Comparison of ENCODE assay signal across 21 mouse cellular contexts in genomic region chr15:101295616-101296015, GRCm38 (mm10). TPM values are rescaled to one million over a fixed set of nuclear protein-coding genes. Genes with fewer than 3 reads are reported as not detected.
DNase-seq lines count a peak whose midpoint lies in the region; ATAC-seq and TF ChIP-seq lines count a peak whose summit lies in the region.
"Had no signal": no experiment of that assay in that cellular context is flagged by ENCODE, and none has a peak within 500 bp of the region (broad histone marks: within the 10 kb centered on the region; RNA-seq: fewer than 3 reads in every experiment).

No protein-coding gene starts in this region.

- peaks cover 9% of the 10 kb centered on the region for H3K36me3 ChIP-seq in heart, embryonic 16.5 days (ENCODE audit: control insufficient read depth, insufficient read depth)
- no peaks in the 10 kb centered on the region for H3K36me3 ChIP-seq in testis, adult 2 months (ENCODE audit: control insufficient read depth, insufficient read depth, low read length)

- H3K27ac ChIP-seq in heart, embryonic 16.5 days (ENCODE audit: low read length), result peak overlapping the region; percentile 28; the same call in 1 of the 2 replicates
- peak overlapping the region; percentile 43; the same call in 1 of the 2 replicates for H3K27ac ChIP-seq in layer of hippocampus, adult 2 months
- H3K27ac ChIP-seq in testis, adult 2 months (ENCODE audit: control insufficient read depth, insufficient read depth, low read depth, low read length), result peak overlapping the region; percentile 72
- H3K27ac ChIP-seq: forebrain, embryonic 10.5 days; hindbrain, embryonic 15.5 days; midbrain, embryonic 15.5 days had no signal

- no peak overlapping the region for H3K9ac ChIP-seq in heart, embryonic 16.5 days (ENCODE audit: low read length)
- H3K9ac ChIP-seq: forebrain, postnatal 0 days; hindbrain, embryonic 15.5 days; liver, postnatal 0 days; midbrain, embryonic 15.5 days had no signal

- TF ChIP-seq POLR2A in testis, adult 2 months (IDR thresholded peaks at IDR 0.05; ENCODE audit: control insufficient read depth, low read depth, low read length), result no peak

- ATAC-seq in heart, embryonic 16.5 days (replicated peaks; ENCODE audit: extremely low read depth, insufficient read depth, low FRiP score), result no peak
- ATAC-seq: forebrain, postnatal 0 days; liver, postnatal 0 days; midbrain, embryonic 15.5 days had no signal

- H3K4me1 ChIP-seq in heart, embryonic 16.5 days (ENCODE audit: control insufficient read depth, insufficient read depth, low read length), result peaks cover 21% of the 10 kb centered on the region
- peaks cover 2% of the 10 kb centered on the region for H3K4me1 ChIP-seq in testis, adult 2 months (ENCODE audit: control insufficient read depth, insufficient read depth, low read length)
- H3K4me1 ChIP-seq: hindbrain, embryonic 15.5 days; midbrain, embryonic 15.5 days had no signal

- no peak for DNase-seq in heart, adult 18-20 months
- no peak for DNase-seq in layer of hippocampus, adult 2 months (ENCODE audit: low spot score in 2 of 2)
- DNase-seq in layer of hippocampus, postnatal 14 days (ENCODE audit: low spot score in 2 of 2), result no peak
- DNase-seq in testis, postnatal 10 days (ENCODE audit: low spot score), result no peak
- no peak for DNase-seq in cerebellum, adult 9-10 months
- DNase-seq: cerebellum, adult 18-20 months; cerebellum, postnatal 36 days; forebrain, postnatal 0 days; kidney, adult 2 months; liver, postnatal 0 days; spleen, adult 18-20 months; thymus, postnatal 14 days had no signal

- no peak for TF ChIP-seq CTCF in layer of hippocampus, adult 2 months (conservative IDR thresholded peaks at IDR 0.05)
- TF ChIP-seq CTCF in testis, adult 2 months (IDR thresholded peaks at IDR 0.05; ENCODE audit: control insufficient read depth, insufficient read depth, insufficient replicate concordance, low read depth, low read length), result no peak

- no peaks in the 10 kb centered on the region for H3K27me3 ChIP-seq in heart, embryonic 16.5 days (ENCODE audit: control insufficient read depth, insufficient read depth, low read length)
- no peaks in the 10 kb centered on the region for H3K27me3 ChIP-seq in testis, adult 2 months (ENCODE audit: control insufficient read depth, insufficient read depth, low read length)
- H3K27me3 ChIP-seq: hindbrain, embryonic 15.5 days; midbrain, embryonic 15.5 days had no signal

- H3K4me3 ChIP-seq in heart, embryonic 16.5 days (ENCODE audit: low read length), result no peak overlapping the region
- no peak overlapping the region for H3K4me3 ChIP-seq in layer of hippocampus, adult 2 months
- no peak overlapping the region for H3K4me3 ChIP-seq in testis, adult 2 months (ENCODE audit: control insufficient read depth, low read depth, low read length)
- H3K4me3 ChIP-seq: forebrain, embryonic 10.5 days; hindbrain, embryonic 15.5 days; midbrain, embryonic 15.5 days; myocyte had no signal

- no peak overlapping the region for H3K4me2 ChIP-seq in heart, embryonic 16.5 days (ENCODE audit: low read depth, low read length)
- H3K4me2 ChIP-seq: hindbrain, embryonic 15.5 days; midbrain, embryonic 15.5 days had no signal

- H3K9me3 ChIP-seq in heart, embryonic 16.5 days (replicated peaks; ENCODE audit: control insufficient read depth, low read length), result no peaks in the 10 kb centered on the region
- H3K9me3 ChIP-seq: forebrain, embryonic 10.5 days; hindbrain, embryonic 15.5 days; midbrain, embryonic 15.5 days had no signal

- WGBS in heart, embryonic 16.5 days, result 87% methylated on average over 10 of the region's 10 CpGs

RNA-seq across cellular contexts. Expression of gene 6030408B16Rik, which starts 2.6 kb away (rescaled TPM):
- polyA plus RNA-seq in heart, embryonic 16.5 days (2015; fragmentation: Nextera tagmentation; extraction: Ambion mirVana), result 2.8 and 7.1 TPM in 2 replicates
- total RNA-seq in heart, adult 18-20 months (2021), result 1 to 10 TPM in 1 of 2 experiments, under 1 TPM in 1; 0.69 to 1.1 TPM
- total RNA-seq in layer of hippocampus, adult 2 months (2021), result under 1 TPM in 1 of 2 experiments, not detected in 1; 0.54 TPM
- total RNA-seq in layer of hippocampus, postnatal 14 days (2021), result under 1 TPM; 0.28 to 0.69 TPM
- polyA plus RNA-seq in testis, adult 2 months (2012; rRNA removed), result 8.5 and 10.4 TPM in 2 replicates
- total RNA-seq: left cerebral cortex, postnatal 25 days; liver, adult 2 months; megakaryocyte, adult 5-6 weeks had no signal
- polyA plus RNA-seq: hindbrain, embryonic 15.5 days; liver, adult 2 months had no signal

RNA-seq across cellular contexts. Expression of gene Atg101, which starts 11.5 kb away (rescaled TPM):
- polyA plus RNA-seq in heart, embryonic 16.5 days (2015; fragmentation: Nextera tagmentation; extraction: Ambion mirVana), result 64.5 and 68.9 TPM in 2 replicates
- 10 to 100 TPM; 20.0 to 21.3 TPM for total RNA-seq in heart, adult 18-20 months (2021)
- total RNA-seq in layer of hippocampus, adult 2 months (2021), result 10 to 100 TPM; 50.6 to 53.3 TPM
- total RNA-seq in layer of hippocampus, postnatal 14 days (2021), result 10 to 100 TPM; 45.9 to 47.3 TPM
- 16.4 and 17.5 TPM in 2 replicates for polyA plus RNA-seq in testis, adult 2 months (2012; rRNA removed)

RNA-seq across cellular contexts. Expression of gene Nr4a1, which starts 41.5 kb away (rescaled TPM):
- 12.6 and 13.5 TPM in 2 replicates for polyA plus RNA-seq in heart, embryonic 16.5 days (2015; fragmentation: Nextera tagmentation; extraction: Ambion mirVana)
- 10 to 100 TPM in 1 of 2 experiments, 1 to 10 TPM in 1; 7.7 to 10.5 TPM for total RNA-seq in heart, adult 18-20 months (2021)
- 10 to 100 TPM; 39.8 to 54.8 TPM for total RNA-seq in layer of hippocampus, adult 2 months (2021)
- total RNA-seq in layer of hippocampus, postnatal 14 days (2021), result 10 to 100 TPM; 34.5 to 54.4 TPM
- polyA plus RNA-seq in testis, adult 2 months (2012; rRNA removed), result 51.4 TPM in 2 replicates
